Mouse (Mus musculus) retina, adult 2 months (tissue): ENCODE data around the gene Fcgr1.
"Not testable (repeated sequence)": the region's sequence is repeated elsewhere in the genome, so short reads cannot be mapped to it uniquely, and the experiment has no call there.

ENCODE experiments used
- DNase-seq: peaks from one replicate; pipeline ENCODE4 v3.0.0-alpha.2; 2012; ENCODE audit warnings: low read depth, low spot score

Gene Fcgr1

DNA sequence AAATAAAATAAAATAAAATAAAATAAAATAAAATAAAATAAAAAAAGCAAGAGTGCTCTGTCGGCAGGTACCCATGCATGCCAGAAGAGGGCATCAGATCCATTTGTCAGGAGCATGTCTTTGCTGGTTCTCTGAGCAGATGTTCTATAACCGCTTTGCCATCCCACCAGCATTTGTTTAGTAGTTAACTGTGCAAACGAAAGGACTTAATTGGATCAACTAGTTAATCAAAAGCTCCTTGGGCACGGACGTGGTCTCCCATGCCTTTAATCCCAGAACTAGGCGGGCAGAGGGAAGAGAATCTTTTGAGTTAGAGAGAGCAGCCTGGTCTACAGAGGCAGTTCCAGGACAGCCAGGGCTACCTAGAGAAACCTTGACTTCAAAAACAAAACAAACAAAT is 33.4 kb upstream of the Fcgr1 start:
- DNase-seq, result no peak

- DNase-seq, result not testable (repeated sequence)
These were observed 30.0 kb upstream of the Fcgr1 start for GRCm38 (mm10) chr3:96323806-96324205.

- no peak for DNase-seq
These were observed 28.8 kb upstream of the Fcgr1 start for GRCm38 (mm10) chr3:96322609-96323008.

GRCm38 (mm10) chr3:96321891-96322290 is 28.1 kb upstream of the Fcgr1 start:
- DNase-seq, result no peak

GRCm38 (mm10) chr3:96320003-96320402 is 26.2 kb upstream of the Fcgr1 start:
- not testable (repeated sequence) for DNase-seq

GRCm38 (mm10) chr3:96312341-96313098 is 18.8 kb upstream of the Fcgr1 start:
- no peak for DNase-seq

DNA sequence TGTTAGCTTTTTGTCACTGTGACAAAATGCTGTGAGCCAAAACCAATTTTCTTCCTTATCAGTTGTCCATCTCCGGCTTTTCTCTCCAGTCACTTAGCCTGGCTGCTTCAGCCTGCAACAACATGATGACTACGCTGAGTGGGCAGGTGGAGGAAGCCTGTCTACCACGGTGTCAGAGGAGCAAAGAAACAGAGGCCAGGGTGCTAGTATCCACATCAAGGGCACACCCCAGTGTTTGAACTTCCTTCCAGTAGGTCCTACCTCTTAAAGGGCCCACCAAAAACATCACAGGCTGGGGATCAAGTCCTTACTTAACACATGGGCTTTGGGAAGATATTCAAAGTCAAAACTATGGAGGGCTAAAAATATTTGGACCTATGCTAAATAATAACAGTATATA is 15.7 kb upstream of the Fcgr1 start:
- DNase-seq, result no peak

GRCm38 (mm10) chr3:96306506-96306905 is 12.7 kb upstream of the Fcgr1 start:
- DNase-seq, result no peak

- DNase-seq, result no peak
These were observed 8.3 kb upstream of the Fcgr1 start for GRCm38 (mm10) chr3:96302076-96302475.

GRCm38 (mm10) chr3:96300706-96301529 is 7.1 kb upstream of the Fcgr1 start:
- DNase-seq, result no peak

- DNase-seq, result no peak
These were observed 5.8 kb upstream of the Fcgr1 start for GRCm38 (mm10) chr3:96299562-96299961.

DNA sequence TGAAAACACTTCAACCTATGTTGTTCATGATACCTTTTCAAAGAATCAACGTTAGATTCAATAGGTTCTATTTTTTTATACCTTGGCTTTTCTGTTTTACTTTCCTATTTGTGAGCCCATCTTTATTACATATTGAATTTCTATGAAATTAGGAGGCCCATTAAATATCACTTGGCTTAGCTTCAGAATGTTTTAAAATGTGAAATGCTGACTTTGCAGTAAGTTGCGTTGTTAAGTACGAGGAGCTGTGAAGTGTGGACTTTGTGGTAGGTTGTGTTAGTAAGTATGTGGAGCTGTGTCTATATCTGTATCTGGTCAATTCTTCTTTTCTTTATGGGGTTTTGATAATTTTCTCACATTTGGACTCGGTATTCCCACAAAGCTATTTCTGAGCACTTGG is 4.6 kb upstream of the Fcgr1 start:
- no peak for DNase-seq

DNA sequence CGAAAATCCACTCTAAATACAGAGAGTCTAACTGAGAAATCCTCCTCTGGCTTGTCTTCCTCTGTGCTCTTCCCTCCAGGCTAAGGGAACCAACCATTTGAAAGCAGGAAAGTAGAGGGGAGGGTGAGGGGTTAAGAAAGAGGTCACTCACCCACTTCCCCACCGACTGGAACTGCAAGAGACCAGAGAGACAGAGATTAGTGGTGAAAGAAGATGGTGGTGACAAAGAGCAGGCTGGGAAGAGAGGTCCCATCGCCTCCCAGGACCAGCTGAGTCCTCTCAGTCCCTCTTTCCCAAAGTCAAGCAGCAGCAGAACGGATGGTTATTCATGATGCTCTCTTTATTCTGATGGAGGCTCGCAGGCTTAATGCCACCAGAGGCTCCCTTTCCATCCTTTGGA is 401 bp downstream of the Fcgr1 start:
- no peak for DNase-seq

DNA sequence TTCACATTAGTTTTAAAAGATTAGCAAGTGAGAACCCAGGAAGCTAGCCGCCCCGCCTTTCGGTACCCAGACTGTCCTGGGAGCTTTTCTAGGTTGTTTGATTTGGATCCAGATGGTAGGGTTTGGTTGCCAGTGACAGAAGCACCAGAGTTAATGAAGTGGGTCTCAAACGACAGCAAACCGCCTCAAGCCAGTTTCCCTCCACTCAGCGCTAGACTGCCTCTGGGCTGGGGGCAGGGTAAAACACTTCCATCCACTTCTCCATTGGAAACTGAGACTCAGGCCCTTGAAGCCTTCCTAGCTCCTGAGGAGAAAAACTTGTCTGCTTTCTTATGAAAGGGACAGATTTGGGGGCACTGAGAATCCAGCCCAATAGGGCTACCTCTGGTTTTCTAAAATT is 1.1 kb downstream of the Fcgr1 start:
- DNase-seq, result no peak

DNA sequence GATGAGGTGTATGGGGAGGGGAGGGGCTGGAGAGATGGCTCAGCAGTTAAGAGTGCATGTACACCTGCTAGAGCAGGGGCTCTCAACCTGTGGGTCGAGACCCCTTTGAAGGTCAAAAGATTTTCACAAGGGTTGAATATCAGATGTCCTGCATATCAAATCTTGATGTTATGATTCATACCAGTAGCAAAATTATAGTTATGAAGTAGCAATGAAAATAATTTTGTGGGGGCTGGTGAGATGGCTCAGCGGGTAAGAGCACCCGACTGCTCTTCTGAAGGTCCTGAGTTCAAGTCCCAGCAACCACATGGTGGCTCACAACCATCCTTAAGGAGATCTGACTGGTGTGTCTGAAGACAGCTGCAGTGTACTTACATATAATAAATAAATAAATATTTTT is 3.0 kb downstream of the Fcgr1 start:
- DNase-seq, result not testable (repeated sequence)

GRCm38 (mm10) chr3:96289201-96289600 is 4.6 kb downstream of the Fcgr1 start:
- no peak for DNase-seq

DNA sequence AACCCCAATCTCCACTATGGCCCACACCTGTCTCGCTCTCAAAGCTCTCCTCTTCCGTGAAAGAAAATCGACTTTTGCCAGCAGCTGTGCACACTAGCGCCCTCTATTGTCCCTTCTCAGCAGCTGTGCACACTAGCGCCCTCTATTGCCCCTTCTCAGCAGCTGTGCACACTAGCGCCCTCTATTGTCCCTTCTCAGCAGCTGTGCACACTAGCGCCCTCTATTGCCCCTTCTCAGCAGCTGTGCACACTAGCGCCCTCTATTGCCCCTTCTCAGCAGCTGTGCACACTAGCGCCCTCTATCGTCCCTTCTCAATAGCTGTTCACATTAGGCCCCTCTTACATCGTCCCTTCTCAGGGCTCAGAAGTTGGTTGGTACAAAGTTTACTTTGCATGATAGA is 6.4 kb downstream of the Fcgr1 start:
- not testable (repeated sequence) for DNase-seq

GRCm38 (mm10) chr3:96284457-96284856 is 9.3 kb downstream of the Fcgr1 start:
- DNase-seq, result no peak

DNA sequence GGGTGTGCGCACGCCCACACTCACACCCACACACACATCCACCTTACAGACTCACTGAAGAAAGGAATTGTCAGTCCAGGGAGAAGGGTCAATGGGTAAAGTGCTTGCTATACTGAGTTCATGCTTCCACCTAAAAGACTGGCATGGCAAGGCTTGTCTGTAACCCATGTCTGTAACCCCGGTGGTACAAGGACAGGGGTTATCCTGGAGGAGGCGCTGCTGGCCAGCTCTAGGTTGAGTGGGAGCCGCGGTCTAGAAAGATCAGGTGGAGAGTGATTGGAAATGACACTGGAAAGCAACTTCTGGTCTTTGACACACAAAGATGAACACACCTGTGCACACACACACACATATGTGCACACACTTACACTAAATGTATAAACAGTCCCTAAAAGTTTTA is 13.1 kb downstream of the Fcgr1 start:
- no peak for DNase-seq

GRCm38 (mm10) chr3:96277800-96278624 is 15.8 kb downstream of the Fcgr1 start:
- no peak for DNase-seq

DNA sequence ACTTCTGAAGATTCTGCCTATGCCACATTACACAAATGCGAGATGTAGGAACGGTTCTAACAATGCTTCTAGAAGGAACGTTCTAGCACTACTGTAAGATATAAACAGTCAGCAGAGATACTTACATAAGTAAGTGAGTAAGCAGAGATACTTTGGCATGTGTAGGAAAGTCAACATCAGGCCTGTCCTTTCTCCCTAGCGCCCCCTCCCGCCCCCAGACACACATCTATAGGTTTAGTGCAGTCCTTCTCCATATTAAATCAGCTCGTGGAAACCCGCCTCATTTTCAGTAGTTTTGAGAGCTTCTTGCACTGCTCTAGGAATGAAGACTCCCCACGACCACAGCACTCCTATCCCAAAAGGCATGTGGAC is 16.4 kb downstream of the Fcgr1 start:
- no peak for DNase-seq
